Mouse (Mus musculus) B cell, adult 2 months (primary cell): ENCODE measurements at regions not wholly inside any gene's neighbourhood (a gene's known extent, or its start where the extent isn't known, plus 50 kb on each side); places are given as distances from the start of the nearest gene placed in this dataset.
A peak's percentile ranks its signal among the peaks of the same experiment; 100 is the strongest.

Experiments
- DNase-seq, 2 experiments: peaks; one replicate each; pipeline ENCODE4 v3.0.0; 2022

- no peak for DNase-seq
Measured at GRCm38 (mm10) chr1:35806329-35806728, 261.9 kb upstream of the Hs6st1 start.

- no peak for DNase-seq
Measured at GRCm38 (mm10) chr1:35806731-35807130, 261.5 kb upstream of the Hs6st1 start.

- DNase-seq, result no peak
Measured at GRCm38 (mm10) chr1:35808894-35809293, 259.3 kb upstream of the Hs6st1 start.

DNA sequence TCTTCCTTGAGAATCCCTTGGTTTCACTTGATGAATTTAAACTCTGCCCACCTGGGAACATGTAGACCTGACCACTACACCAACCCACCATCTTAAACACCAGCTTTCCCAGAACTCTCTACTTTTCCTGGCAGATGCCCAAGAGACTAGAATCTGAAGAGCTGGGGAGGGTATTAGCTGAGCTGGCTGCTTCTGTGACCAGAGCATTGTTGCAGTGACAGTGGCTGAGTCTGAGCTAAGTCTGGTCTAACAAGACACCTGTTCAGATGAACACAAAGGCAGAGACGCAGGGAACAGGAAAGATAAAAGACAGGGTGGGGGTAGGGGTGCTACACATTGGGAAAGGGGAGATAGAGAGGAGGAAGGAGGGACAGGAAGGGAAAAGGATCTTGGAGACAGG lies 258.9 kb upstream of the Hs6st1 start:
- DNase-seq, result no peak

DNA sequence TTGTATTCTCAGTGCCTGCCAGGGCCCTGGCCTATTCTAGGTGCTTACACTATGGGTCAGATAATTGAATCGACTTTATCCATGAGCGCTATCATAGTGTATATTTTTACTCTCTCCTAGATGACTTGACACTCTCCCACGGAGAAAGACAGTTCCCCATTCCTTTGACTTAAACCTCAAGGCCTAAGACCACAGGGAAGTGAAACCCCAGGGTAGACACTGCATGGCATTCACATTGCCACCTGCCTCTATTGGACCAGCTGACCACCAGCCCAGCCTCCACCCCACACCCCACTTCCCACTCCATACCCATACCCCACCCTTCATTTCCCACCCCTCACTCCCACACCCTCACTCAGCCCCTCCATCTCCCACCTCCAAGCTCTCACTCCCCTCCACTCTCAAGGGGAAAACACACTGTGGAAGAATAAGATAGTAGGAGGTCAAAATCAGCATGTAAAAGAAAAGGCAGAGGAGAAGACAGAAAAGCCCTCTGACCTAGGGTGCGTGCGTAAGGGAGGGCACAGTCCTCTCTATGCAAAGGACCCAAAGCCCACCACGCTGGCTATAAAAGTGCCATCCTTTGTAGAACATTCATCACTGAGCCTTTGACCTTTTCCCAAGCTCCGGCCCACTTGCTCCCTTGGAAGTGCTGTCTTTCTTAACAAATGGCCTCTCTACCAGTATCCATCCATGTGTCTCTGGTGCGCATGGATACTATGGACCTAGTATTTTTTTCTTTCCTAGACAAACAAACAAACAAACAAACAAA lies 257.4 kb upstream of the Hs6st1 start:
- no peak for DNase-seq

DNA sequence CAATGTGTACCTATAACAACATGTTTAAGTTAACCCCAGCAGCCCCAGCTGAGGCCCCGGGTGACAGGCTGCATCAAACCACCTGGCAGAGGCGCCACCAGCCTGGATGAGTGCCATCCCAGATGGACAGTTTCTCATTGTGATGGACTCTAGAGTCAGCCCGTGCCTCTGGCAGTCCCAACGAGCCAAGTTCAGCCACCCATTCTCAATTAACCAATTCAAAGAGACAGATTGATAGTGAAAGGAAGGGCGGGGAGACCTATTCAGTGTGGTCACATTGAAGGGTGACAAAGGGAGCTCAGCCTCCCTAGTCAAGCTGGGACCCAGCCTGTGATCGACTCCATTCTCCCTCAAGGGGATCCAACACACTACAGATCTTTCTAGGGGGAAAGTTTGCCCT lies 256.8 kb upstream of the Hs6st1 start:
- no peak for DNase-seq

GRCm38 (mm10) chr1:35811795-35812194 lies 256.4 kb upstream of the Hs6st1 start:
- no peak for DNase-seq

DNA sequence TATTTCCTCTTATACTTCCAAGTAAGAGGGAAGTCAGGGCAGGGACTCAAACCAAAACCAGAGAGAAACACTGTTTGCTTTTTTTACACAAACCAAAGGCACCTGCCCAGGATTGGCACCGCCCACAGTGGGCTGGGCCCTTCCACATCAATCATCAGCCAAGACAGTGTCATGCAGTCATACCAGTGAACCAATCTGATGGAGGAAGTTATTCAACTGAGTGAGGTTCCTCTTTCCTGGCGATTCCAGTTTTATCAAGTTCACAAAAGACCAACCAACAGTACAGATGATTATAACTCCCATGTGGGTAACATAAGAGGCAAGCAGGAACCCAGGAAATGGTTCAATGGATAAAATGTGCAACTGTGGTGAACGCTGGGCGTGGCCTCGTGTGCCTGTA lies 254.6 kb upstream of the Hs6st1 start:
- DNase-seq, result peak; percentile 69 to 74

GRCm38 (mm10) chr1:35814207-35814606 lies 254.0 kb upstream of the Hs6st1 start:
- DNase-seq, result no peak

DNA sequence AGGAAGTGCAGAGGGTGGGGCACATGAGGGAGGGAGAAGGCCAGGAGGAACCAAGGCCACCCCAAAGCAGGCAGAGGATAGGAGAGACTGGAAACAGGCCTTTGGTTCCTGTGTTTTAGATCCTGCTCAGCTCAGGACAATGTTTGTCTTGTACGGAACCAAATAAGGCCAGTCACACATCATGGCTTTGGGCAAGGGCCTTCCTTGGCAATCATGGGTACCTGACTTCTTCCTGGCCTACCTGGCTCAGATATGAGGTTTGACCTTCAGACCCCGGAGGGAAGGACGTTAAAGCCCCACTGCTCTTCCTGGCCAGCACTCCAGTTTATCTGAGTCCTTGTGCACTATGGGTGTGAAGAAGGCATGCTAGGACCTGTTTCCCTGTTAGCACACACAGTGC lies 253.4 kb upstream of the Hs6st1 start:
- DNase-seq, result no peak

GRCm38 (mm10) chr1:35821791-35822190 lies 246.4 kb upstream of the Hs6st1 start:
- no peak for DNase-seq

DNA sequence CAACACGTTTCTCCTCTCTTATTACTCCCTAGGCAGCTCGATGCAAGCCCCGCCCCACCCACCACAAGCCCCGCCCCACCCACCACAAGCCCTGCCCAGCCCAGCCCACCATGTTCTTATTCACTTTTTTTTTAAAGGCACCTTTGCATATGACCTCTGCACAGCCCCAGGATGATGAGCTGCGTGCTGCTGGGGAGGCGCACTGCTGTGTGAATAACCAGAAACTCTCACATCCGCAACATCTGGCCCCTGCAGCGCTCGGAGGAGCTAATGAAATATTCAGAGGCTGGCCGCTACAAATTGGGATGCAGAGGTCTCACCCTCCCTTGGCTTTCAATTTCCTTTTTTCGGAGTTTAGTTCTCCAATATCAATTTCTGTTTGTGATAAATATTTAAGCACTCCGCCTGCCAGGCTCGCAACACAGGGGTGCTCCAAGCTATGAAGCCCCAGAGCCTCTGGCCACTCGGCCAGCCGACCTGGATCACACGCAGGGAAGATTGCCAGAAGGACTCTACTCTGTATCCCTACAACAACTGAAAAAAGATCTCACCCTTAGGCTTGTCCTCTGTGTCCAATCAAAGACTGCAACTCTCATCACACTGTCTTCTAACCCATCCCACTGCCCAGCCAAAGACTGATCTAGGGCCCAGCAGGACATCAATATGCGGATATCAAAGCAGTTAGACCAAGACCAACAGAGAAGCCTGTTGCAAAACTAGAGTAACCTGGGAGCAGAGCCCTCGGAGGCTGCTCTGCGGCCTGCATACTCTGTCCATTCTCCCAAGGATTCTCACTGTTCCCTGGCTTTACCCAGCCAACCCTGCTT lies 245.6 kb upstream of the Hs6st1 start:
- DNase-seq, result no peak

- no peak for DNase-seq
Measured at GRCm38 (mm10) chr1:35823496-35823895, 244.7 kb upstream of the Hs6st1 start.

DNA sequence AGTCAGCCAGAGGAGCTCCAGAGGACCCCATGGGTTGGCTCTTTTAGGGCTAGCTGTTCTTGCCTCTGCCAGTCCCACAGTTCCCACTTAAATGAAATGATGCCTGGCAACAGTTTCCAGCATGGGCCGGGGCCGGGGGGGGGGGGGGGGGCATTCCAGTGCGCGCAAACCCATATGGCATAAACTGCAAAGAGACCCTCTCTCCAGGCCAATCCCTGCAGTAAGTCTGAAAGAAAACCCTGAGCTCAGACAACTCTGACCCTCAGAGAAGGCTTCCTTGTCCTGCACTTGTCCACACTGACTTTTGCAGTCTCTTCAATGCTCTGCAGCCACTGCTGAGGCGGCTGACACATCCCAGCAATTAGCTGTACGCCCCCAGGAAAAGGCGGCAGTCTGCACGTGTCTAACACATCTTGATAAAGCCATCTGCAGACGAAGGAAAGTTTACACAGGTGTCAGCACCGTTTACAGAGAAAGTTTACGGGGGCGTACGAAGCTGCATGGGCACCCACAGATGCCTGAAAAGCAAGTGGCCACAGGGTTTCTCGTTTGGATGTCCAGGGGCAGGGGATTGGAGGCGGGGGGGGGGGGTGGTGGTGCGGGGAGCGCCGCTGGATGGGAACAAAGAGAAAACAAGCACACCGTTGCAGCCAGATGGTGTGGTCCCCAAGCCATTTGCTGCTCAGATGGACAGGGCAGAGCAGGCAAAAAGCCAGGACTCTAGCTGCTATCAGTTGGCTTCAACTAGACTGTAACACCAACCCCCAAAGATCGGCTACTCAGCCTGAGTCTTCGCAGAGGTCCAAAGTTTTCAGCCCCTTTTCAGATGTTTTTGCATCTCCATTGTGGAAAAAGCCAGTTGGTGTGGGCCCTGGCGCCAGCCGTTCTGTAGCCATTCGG lies 244.0 kb upstream of the Hs6st1 start:
- no peak for DNase-seq

DNA sequence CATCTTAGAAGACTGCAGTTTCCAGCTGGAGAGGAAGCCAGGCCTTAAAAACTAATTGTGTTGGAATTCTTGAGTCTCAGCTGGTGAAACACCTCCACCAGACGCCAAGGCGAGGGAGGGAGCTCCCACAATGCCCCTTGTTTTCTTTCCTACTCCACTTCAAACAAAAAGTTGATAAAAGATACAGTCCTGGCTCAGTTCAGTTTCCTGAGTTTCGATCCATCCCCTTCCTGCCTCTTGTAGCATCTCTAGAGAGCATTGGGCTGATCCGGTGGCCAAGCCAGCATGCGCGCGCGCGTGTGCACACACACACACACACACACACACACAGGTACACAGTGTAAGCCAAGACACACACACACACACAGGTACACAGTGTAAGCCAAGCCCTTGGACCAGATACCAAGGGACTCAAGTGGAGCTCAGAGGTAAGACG lies 242.7 kb upstream of the Hs6st1 start:
- no peak for DNase-seq

- DNase-seq, result no peak
Measured at GRCm38 (mm10) chr1:35826575-35827114, 241.6 kb upstream of the Hs6st1 start.

- DNase-seq, result no peak
Measured at GRCm38 (mm10) chr1:35827471-35827870, 240.7 kb upstream of the Hs6st1 start.

- DNase-seq, result no peak
Measured at GRCm38 (mm10) chr1:35834180-35834579, 234.0 kb upstream of the Hs6st1 start.

DNA sequence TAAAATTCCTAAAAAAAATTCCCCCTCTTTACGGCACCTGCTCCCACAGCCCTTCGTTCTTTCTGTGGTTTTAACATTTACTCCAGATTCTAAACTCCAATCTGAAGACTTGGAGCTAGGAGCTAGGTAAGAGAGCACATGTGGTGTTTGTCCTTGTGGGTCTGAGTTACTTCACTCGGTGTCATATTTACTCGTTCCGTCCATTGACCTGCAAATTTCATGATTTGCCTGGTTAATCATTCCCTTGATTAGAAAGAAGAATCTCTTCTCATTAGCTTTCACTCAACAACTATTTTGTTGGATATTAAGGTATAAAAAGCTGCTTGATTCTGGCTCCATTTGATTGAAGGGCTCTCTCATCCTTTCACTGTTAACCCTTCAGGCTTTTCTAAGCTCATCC lies 231.6 kb upstream of the Hs6st1 start:
- DNase-seq, result no peak

- DNase-seq, result no peak
Measured at GRCm38 (mm10) chr1:35838625-35839024, 229.6 kb upstream of the Hs6st1 start.

DNA sequence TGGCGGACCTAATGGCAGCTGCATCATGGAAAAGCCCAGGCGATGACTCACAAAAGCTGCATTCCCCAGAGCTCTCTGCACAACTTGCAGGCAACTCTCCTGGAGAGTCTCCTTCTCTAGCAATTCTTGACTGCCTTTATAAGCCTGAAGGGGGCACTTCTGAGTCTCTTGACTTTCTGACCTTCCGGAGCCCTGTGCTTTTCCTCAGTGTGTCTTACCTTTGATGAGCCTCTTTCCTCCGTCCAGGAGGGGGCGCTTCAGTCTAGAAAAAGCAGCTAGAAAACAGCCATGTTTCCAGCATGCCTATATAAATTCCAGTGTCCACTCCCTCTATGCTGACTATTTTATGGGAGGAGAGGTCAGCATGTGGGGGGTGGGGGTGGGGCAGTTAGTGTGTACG lies 228.8 kb upstream of the Hs6st1 start:
- peak; percentile 70 to 72 for DNase-seq

DNA sequence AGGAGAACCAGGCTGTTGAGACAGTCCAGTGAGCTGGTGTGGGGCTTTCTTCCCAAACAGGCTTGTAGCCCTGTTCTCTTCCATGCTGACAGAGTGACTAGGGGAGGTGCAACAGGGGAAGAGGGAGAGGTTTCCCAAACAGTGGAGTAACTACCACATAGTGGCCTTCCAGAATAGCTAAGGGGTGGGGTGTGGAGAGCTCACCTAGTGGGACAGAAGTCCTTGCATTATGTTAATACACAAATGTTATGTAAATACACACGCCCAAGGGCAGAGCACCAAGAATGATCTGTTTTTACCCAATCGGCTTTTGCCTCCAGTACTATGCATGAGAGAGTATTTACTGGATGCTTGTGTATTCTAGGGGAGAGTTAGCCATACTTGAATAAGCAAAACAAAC lies 226.6 kb upstream of the Hs6st1 start:
- DNase-seq, result no peak

GRCm38 (mm10) chr1:35842707-35843106 lies 225.5 kb upstream of the Hs6st1 start:
- no peak for DNase-seq
